Mouse (Mus musculus) megakaryocyte, embryonic 14.5 days (primary cell): Measurements from ENCODE around the gene Adk.

Experiments used
- FLI1 ChIP-seq: IDR thresholded peaks from 2 replicates; pipeline ENCODE4 v1.6.1; 2012; ENCODE audit warnings: low read length, inconsistent platforms, mixed read lengths
- GATA1 ChIP-seq: IDR thresholded peaks from 3 replicates; pipeline ENCODE4 v1.6.1; 2012; ENCODE audit warnings: mixed read lengths, low read length, inconsistent platforms, borderline replicate concordance

DNA sequence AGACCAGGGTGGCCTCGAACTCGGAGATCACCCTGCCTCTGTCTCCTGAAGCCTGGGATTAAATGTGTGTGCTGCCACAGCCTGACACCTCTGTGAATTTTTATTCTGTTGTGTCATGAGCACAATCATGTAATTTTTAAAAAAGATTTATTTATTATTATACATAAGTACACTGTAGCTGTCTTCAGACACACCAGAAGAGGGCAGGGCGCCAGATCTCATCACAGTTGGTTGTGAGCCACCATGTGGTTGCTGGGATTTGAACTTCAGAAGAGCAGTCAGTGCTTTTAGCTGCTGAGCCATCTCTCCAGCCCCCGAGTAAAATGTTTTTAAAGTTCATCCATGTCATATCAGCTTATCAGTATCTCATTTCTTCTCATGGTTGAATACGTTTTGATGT, 33.3 kb downstream of the Adk start:
- TF ChIP-seq GATA1 (no peak), FLI1 (no peak)
